Mouse (Mus musculus): ENCODE data around the gene Nos1. TPM values are rescaled to one million over a fixed set of nuclear protein-coding genes. Genes with fewer than 3 reads are reported as not detected.
A peak's percentile ranks its signal among the peaks of the same experiment; 100 is the strongest.

Nos1 gene
- polyA plus RNA-seq, 1 experiment from 2014 or later: 0.69 TPM

- Histone ChIP-seq H3K4me2 (replicated peaks; ENCODE audit: low read depth, low read length) (no peak overlapping the region), H3K9me3 (ENCODE audit: control insufficient read depth, low read length) (no peaks in the 10 kb centered on the region), H3K36me3 (ENCODE audit: control insufficient read depth, insufficient read depth, low read length) (no peaks in the 10 kb centered on the region), H3K4me3 (ENCODE audit: low read depth, low read length) (no peak overlapping the region), H3K9ac (ENCODE audit: low read depth, low read length) (no peak overlapping the region), H3K4me1 (replicated peaks; ENCODE audit: control insufficient read depth, insufficient read depth, low read length) (no peaks in the 10 kb centered on the region), H3K27me3 (ENCODE audit: control insufficient read depth, insufficient read depth, low read length) (no peaks in the 10 kb centered on the region), H3K27ac (ENCODE audit: low read depth, low read length) (no peak overlapping the region)
- ATAC-seq (ENCODE audit: low FRiP score) (no peak), DNase-seq (ENCODE audit: low spot score) (no peak)
- WGBS: 83% methylated on average over 5 of the region's 5 CpGs
Measured at GRCm38 (mm10) chr5:117891545-117891944, 110.7 kb downstream of the Nos1 start.

GRCm38 (mm10) chr5:117894050-117894449 lies 113.2 kb downstream of the Nos1 start:
- ATAC-seq (ENCODE audit: low FRiP score) (no peak), DNase-seq (ENCODE audit: low spot score) (no peak)
- no peaks in the 10 kb centered on the region for H3K36me3 ChIP-seq (ENCODE audit: control insufficient read depth, insufficient read depth, low read length)
- no peak overlapping the region for H3K27ac ChIP-seq (ENCODE audit: low read depth, low read length)
- no peak overlapping the region for H3K9ac ChIP-seq (ENCODE audit: low read depth, low read length)
- H3K4me3 ChIP-seq (ENCODE audit: low read depth, low read length): no peak overlapping the region
- no peaks in the 10 kb centered on the region for H3K27me3 ChIP-seq (ENCODE audit: control insufficient read depth, insufficient read depth, low read length)
- no peaks in the 10 kb centered on the region for H3K4me1 ChIP-seq (replicated peaks; ENCODE audit: control insufficient read depth, insufficient read depth, low read length)
- no peaks in the 10 kb centered on the region for H3K9me3 ChIP-seq (ENCODE audit: control insufficient read depth, low read length)
- H3K4me2 ChIP-seq (replicated peaks; ENCODE audit: low read depth, low read length): no peak overlapping the region
- WGBS: 85% methylated on average over 5 of the region's 5 CpGs

- WGBS: 11% methylated on average over 9 of the region's 9 CpGs
- no peaks in the 10 kb centered on the region for H3K27me3 ChIP-seq (ENCODE audit: control insufficient read depth, insufficient read depth, low read length)
- no peak overlapping the region for H3K9ac ChIP-seq (ENCODE audit: low read depth, low read length)
- no peak overlapping the region for H3K4me2 ChIP-seq (replicated peaks; ENCODE audit: low read depth, low read length)
- H3K9me3 ChIP-seq (ENCODE audit: control insufficient read depth, low read length): no peaks in the 10 kb centered on the region
- no peaks in the 10 kb centered on the region for H3K36me3 ChIP-seq (ENCODE audit: control insufficient read depth, insufficient read depth, low read length)
- ATAC-seq (ENCODE audit: low FRiP score): peak; percentile 59
- H3K4me3 ChIP-seq (ENCODE audit: low read depth, low read length): no peak overlapping the region
- peak; percentile 64 for DNase-seq (ENCODE audit: low spot score)
- no peak overlapping the region for H3K27ac ChIP-seq (ENCODE audit: low read depth, low read length)
- no peaks in the 10 kb centered on the region for H3K4me1 ChIP-seq (replicated peaks; ENCODE audit: control insufficient read depth, insufficient read depth, low read length)
Measured at GRCm38 (mm10) chr5:117898055-117898806, 117.4 kb downstream of the Nos1 start.

GRCm38 (mm10) chr5:117899361-117899760 lies 118.5 kb downstream of the Nos1 start:
- Histone ChIP-seq H3K9ac (ENCODE audit: low read depth, low read length) (no peak overlapping the region), H3K36me3 (ENCODE audit: control insufficient read depth, insufficient read depth, low read length) (no peaks in the 10 kb centered on the region), H3K27ac (ENCODE audit: low read depth, low read length) (no peak overlapping the region), H3K4me3 (ENCODE audit: low read depth, low read length) (no peak overlapping the region), H3K9me3 (ENCODE audit: control insufficient read depth, low read length) (no peaks in the 10 kb centered on the region), H3K4me1 (replicated peaks; ENCODE audit: control insufficient read depth, insufficient read depth, low read length) (no peaks in the 10 kb centered on the region), H3K27me3 (ENCODE audit: control insufficient read depth, insufficient read depth, low read length) (no peaks in the 10 kb centered on the region), H3K4me2 (replicated peaks; ENCODE audit: low read depth, low read length) (no peak overlapping the region)
- ATAC-seq (ENCODE audit: low FRiP score) (no peak), DNase-seq (ENCODE audit: low spot score) (no peak)
- 81% methylated on average over 10 of the region's 10 CpGs for WGBS

- DNase-seq (ENCODE audit: low spot score) (peak; percentile 26), ATAC-seq (ENCODE audit: low FRiP score) (no peak)
- Histone ChIP-seq H3K9ac (ENCODE audit: low read depth, low read length) (no peak overlapping the region), H3K4me2 (replicated peaks; ENCODE audit: low read depth, low read length) (no peak overlapping the region), H3K4me3 (ENCODE audit: low read depth, low read length) (no peak overlapping the region), H3K9me3 (ENCODE audit: control insufficient read depth, low read length) (no peaks in the 10 kb centered on the region), H3K4me1 (replicated peaks; ENCODE audit: control insufficient read depth, insufficient read depth, low read length) (no peaks in the 10 kb centered on the region), H3K27me3 (ENCODE audit: control insufficient read depth, insufficient read depth, low read length) (no peaks in the 10 kb centered on the region), H3K36me3 (ENCODE audit: control insufficient read depth, insufficient read depth, low read length) (no peaks in the 10 kb centered on the region), H3K27ac (ENCODE audit: low read depth, low read length) (no peak overlapping the region)
- 19% methylated on average over 13 of the region's 13 CpGs for WGBS
Measured at GRCm38 (mm10) chr5:117900921-117901705, 120.3 kb downstream of the Nos1 start.

- H3K9me3 ChIP-seq (ENCODE audit: control insufficient read depth, low read length): no peaks in the 10 kb centered on the region
- no peaks in the 10 kb centered on the region for H3K27me3 ChIP-seq (ENCODE audit: control insufficient read depth, insufficient read depth, low read length)
- H3K4me2 ChIP-seq (replicated peaks; ENCODE audit: low read depth, low read length): no peak overlapping the region
- DNase-seq (ENCODE audit: low spot score): peak; percentile 32
- 0 out of 2 replicates have a peak overlapping the region, but pooled peaks have one; percentile 19 for H3K27ac ChIP-seq (ENCODE audit: low read depth, low read length)
- WGBS: 24% methylated on average over 7 of the region's 7 CpGs
- ATAC-seq (ENCODE audit: low FRiP score): no peak
- H3K9ac ChIP-seq (ENCODE audit: low read depth, low read length): no peak overlapping the region
- no peak overlapping the region for H3K4me3 ChIP-seq (ENCODE audit: low read depth, low read length)
- no peaks in the 10 kb centered on the region for H3K36me3 ChIP-seq (ENCODE audit: control insufficient read depth, insufficient read depth, low read length)
- no peaks in the 10 kb centered on the region for H3K4me1 ChIP-seq (replicated peaks; ENCODE audit: control insufficient read depth, insufficient read depth, low read length)
Measured at GRCm38 (mm10) chr5:117903534-117903933, 122.7 kb downstream of the Nos1 start.

GRCm38 (mm10) chr5:117905728-117906127 lies 124.9 kb downstream of the Nos1 start:
- Histone ChIP-seq H3K4me3 (ENCODE audit: low read depth, low read length) (no peak overlapping the region), H3K4me2 (replicated peaks; ENCODE audit: low read depth, low read length) (no peak overlapping the region), H3K4me1 (replicated peaks; ENCODE audit: control insufficient read depth, insufficient read depth, low read length) (no peaks in the 10 kb centered on the region), H3K36me3 (ENCODE audit: control insufficient read depth, insufficient read depth, low read length) (no peaks in the 10 kb centered on the region), H3K9ac (ENCODE audit: low read depth, low read length) (no peak overlapping the region), H3K27me3 (ENCODE audit: control insufficient read depth, insufficient read depth, low read length) (no peaks in the 10 kb centered on the region), H3K9me3 (ENCODE audit: control insufficient read depth, low read length) (no peaks in the 10 kb centered on the region), H3K27ac (ENCODE audit: low read depth, low read length) (no peak overlapping the region)
- ATAC-seq (ENCODE audit: low FRiP score) (no peak), DNase-seq (ENCODE audit: low spot score) (no peak)
- 90% methylated on average over 4 of the region's 4 CpGs for WGBS

GRCm38 (mm10) chr5:117909524-117909923 lies 128.7 kb downstream of the Nos1 start:
- H3K4me2 ChIP-seq (replicated peaks; ENCODE audit: low read depth, low read length): no peak overlapping the region
- 82% methylated on average over 4 of the region's 4 CpGs for WGBS

GRCm38 (mm10) chr5:117916349-117916748 lies 135.5 kb downstream of the Nos1 start:
- WGBS: 89% methylated on average over 5 of the region's 5 CpGs
- DNase-seq (ENCODE audit: low spot score): no peak
- ATAC-seq (ENCODE audit: low FRiP score): no peak
- Histone ChIP-seq H3K4me2 (replicated peaks; ENCODE audit: low read depth, low read length) (no peak overlapping the region), H3K9me3 (ENCODE audit: control insufficient read depth, low read length) (no peaks in the 10 kb centered on the region), H3K4me1 (replicated peaks; ENCODE audit: control insufficient read depth, insufficient read depth, low read length) (no peaks in the 10 kb centered on the region), H3K27me3 (ENCODE audit: control insufficient read depth, insufficient read depth, low read length) (no peaks in the 10 kb centered on the region), H3K36me3 (ENCODE audit: control insufficient read depth, insufficient read depth, low read length) (no peaks in the 10 kb centered on the region), H3K4me3 (ENCODE audit: low read depth, low read length) (no peak overlapping the region), H3K27ac (ENCODE audit: low read depth, low read length) (no peak overlapping the region), H3K9ac (ENCODE audit: low read depth, low read length) (no peak overlapping the region)

More at GRCm38 (mm10) chr5:117909524-117909923, 128.7 kb downstream of the Nos1 start:
- Histone ChIP-seq H3K27ac (ENCODE audit: low read depth, low read length) (no peak overlapping the region), H3K4me3 (ENCODE audit: low read depth, low read length) (no peak overlapping the region), H3K9me3 (ENCODE audit: control insufficient read depth, low read length) (no peaks in the 10 kb centered on the region), H3K4me1 (replicated peaks; ENCODE audit: control insufficient read depth, insufficient read depth, low read length) (no peaks in the 10 kb centered on the region), H3K36me3 (ENCODE audit: control insufficient read depth, insufficient read depth, low read length) (no peaks in the 10 kb centered on the region), H3K9ac (ENCODE audit: low read depth, low read length) (no peak overlapping the region), H3K27me3 (ENCODE audit: control insufficient read depth, insufficient read depth, low read length) (no peaks in the 10 kb centered on the region)
- no peak for DNase-seq (ENCODE audit: low spot score)
- no peak for ATAC-seq (ENCODE audit: low FRiP score)
